8 mouse cellular contexts compared by ENCODE assay signal in genomic region chr3:133672742-133673447, GRCm38 (mm10).
A peak's percentile ranks its signal among the peaks of the same experiment; 100 is the strongest.
DNase-seq lines count a peak whose midpoint lies in the region; ATAC-seq lines count a peak whose summit lies in the region.
"Had no signal": no experiment of that assay in that cellular context is flagged by ENCODE, and none has a peak within 500 bp of the region (broad histone marks: within the 10 kb centered on the region; RNA-seq: fewer than 3 reads in every experiment).

No protein-coding gene starts in this region.

- DNase-seq in midbrain, embryonic 14.5 days = peak; percentile 18
- DNase-seq in cerebellum, postnatal 36 days = peak; percentile 8 to 14
- DNase-seq in heart, adult 8-10 months (ENCODE audit: low spot score) = peak; percentile 48
- DNase-seq in left cerebral cortex, postnatal 14 days (ENCODE audit: low spot score in 2 of 2) = peak; percentile 50 to 74
- no peak for DNase-seq in thymus, postnatal 4 days

- peak; percentile 55; the same call in 1 of the 2 replicates for ATAC-seq in midbrain, embryonic 14.5 days (ENCODE audit: low FRiP score, low TSS enrichment)
- ATAC-seq in midbrain, embryonic 16.5 days = no peak; the same call in 1 of the 2 replicates
- no peak for ATAC-seq in kidney, embryonic 15.5 days (replicated peaks; ENCODE audit: low FRiP score)

- H3K9me3 ChIP-seq in midbrain, embryonic 14.5 days (ENCODE audit: control insufficient read depth, low read length) = no peaks in the 10 kb centered on the region
- H3K9me3 ChIP-seq in midbrain, embryonic 16.5 days (replicated peaks; ENCODE audit: control insufficient read depth, low read length, poor library complexity, severe bottlenecking) = no peaks in the 10 kb centered on the region
- no peaks in the 10 kb centered on the region for H3K9me3 ChIP-seq in kidney, embryonic 15.5 days (replicated peaks)

- no peaks in the 10 kb centered on the region for H3K36me3 ChIP-seq in midbrain, embryonic 14.5 days (ENCODE audit: control insufficient read depth, insufficient read depth, low read length)
- no peaks in the 10 kb centered on the region for H3K36me3 ChIP-seq in midbrain, embryonic 16.5 days (ENCODE audit: control insufficient read depth, insufficient read depth, low read length)
- H3K36me3 ChIP-seq in kidney, embryonic 15.5 days = no peaks in the 10 kb centered on the region

- 70% methylated on average over 10 of the region's 10 CpGs for WGBS in midbrain, embryonic 14.5 days
- WGBS in midbrain, embryonic 16.5 days = 71% methylated on average over 10 of the region's 10 CpGs
- 85% methylated on average over 10 of the region's 10 CpGs for WGBS in kidney, embryonic 15.5 days

- no peak overlapping the region for H3K9ac ChIP-seq in midbrain, embryonic 14.5 days (replicated peaks; ENCODE audit: low read length)
- H3K9ac ChIP-seq in midbrain, embryonic 16.5 days (ENCODE audit: low read depth, low read length) = no peak overlapping the region
- H3K9ac ChIP-seq in kidney, embryonic 15.5 days = no peak overlapping the region
- H3K9ac ChIP-seq: liver, embryonic 14.5 days had no signal

- H3K27ac ChIP-seq in midbrain, embryonic 14.5 days (replicated peaks; ENCODE audit: low read depth, low read length) = no peak overlapping the region
- no peak overlapping the region for H3K27ac ChIP-seq in midbrain, embryonic 16.5 days (ENCODE audit: low read length)
- H3K27ac ChIP-seq in kidney, embryonic 15.5 days = no peak overlapping the region
- H3K27ac ChIP-seq: liver, embryonic 14.5 days had no signal

- intact Hi-C loops in left cerebral cortex, postnatal 14 days (cut with DNase I) = no loop called here

- no peak overlapping the region for H3K4me2 ChIP-seq in midbrain, embryonic 14.5 days (ENCODE audit: low read length)
- H3K4me2 ChIP-seq in midbrain, embryonic 16.5 days (ENCODE audit: low read length) = no peak overlapping the region
- no peak overlapping the region for H3K4me2 ChIP-seq in kidney, embryonic 15.5 days

- H3K27me3 ChIP-seq in midbrain, embryonic 14.5 days (ENCODE audit: control insufficient read depth, insufficient read depth, low read length) = no peaks in the 10 kb centered on the region
- no peaks in the 10 kb centered on the region for H3K27me3 ChIP-seq in midbrain, embryonic 16.5 days (ENCODE audit: control insufficient read depth, insufficient read depth, low read depth, low read length)
- no peaks in the 10 kb centered on the region for H3K27me3 ChIP-seq in kidney, embryonic 15.5 days

- H3K4me3 ChIP-seq in midbrain, embryonic 14.5 days (replicated peaks; ENCODE audit: low read depth, low read length) = no peak overlapping the region
- no peak overlapping the region for H3K4me3 ChIP-seq in midbrain, embryonic 16.5 days (ENCODE audit: low read depth, low read length)
- no peak overlapping the region for H3K4me3 ChIP-seq in kidney, embryonic 15.5 days (replicated peaks)

- H3K4me1 ChIP-seq in midbrain, embryonic 14.5 days (ENCODE audit: control insufficient read depth, insufficient read depth, low read length) = no peaks in the 10 kb centered on the region
- no peaks in the 10 kb centered on the region for H3K4me1 ChIP-seq in midbrain, embryonic 16.5 days (ENCODE audit: control insufficient read depth, insufficient read depth, low read length)
- H3K4me1 ChIP-seq in kidney, embryonic 15.5 days = no peaks in the 10 kb centered on the region
